Mouse (Mus musculus): ENCODE measurements around the gene Abi3. TPM values are rescaled to one million over a fixed set of nuclear protein-coding genes. Genes with fewer than 3 reads are reported as not detected.
A peak's percentile ranks its signal among the peaks of the same experiment; 100 is the strongest.
"Not testable (repeated sequence)": the region's sequence is repeated elsewhere in the genome, so short reads cannot be mapped to it uniquely, and the experiment has no call there.

Abi3 gene
- polyA plus RNA-seq (2015; fragmentation: Nextera tagmentation; extraction: Ambion mirVana) = 10.5 and 13.1 TPM in 2 replicates

DNA sequence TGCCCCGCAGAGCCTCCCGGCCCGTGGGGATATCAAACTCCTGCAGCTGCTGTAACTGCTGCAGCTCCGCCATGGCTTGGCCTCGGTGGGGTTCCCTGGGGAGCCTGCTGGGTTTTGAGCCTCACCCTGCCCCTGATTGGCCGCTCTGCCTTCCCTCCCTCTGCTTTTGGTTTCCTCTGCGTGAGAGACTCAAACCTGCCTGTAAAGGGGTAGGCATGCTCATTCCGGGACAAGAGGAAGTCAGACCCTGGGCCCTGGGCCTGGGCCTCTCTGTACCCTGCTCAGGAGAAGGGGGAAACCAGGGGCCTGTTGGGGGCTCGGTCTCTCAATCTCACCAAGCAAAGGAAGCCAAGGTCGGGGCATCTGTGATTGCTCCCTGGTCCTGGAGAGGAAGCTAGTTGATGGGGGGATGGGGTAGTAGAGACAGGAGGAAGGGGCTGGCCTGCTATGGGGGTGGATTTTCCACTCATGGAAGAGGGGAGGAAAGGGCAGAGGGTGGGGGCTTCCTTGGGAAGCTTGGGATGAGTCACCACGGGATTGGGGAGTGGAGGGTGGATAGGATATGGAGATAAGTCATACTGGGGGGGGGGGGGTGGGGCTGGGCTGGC lies at the start of gene Abi3:
Abi3 (minus strand) TSS at position 403 of the 608 bp plus-strand sequence.
- H3K9ac ChIP-seq (ENCODE audit: low read depth, low read length) = peak within 1 kb of the TSS; percentile 49
- 0 out of 2 replicates have a peak, but pooled peaks have one; percentile 23 for ATAC-seq (replicated peaks; ENCODE audit: low FRiP score, low read depth)
- WGBS = 20% methylated on average over 11 of the region's 11 CpGs
- TF ChIP-seq CTCF (IDR thresholded peaks at IDR 0.05; ENCODE audit: low read depth) = no peak
- H3K27ac ChIP-seq = peak within 1 kb of the TSS; percentile 76
- no peaks in the 10 kb centered on the region for H3K9me3 ChIP-seq (replicated peaks; ENCODE audit: low read length)
- peak within 1 kb of the TSS; percentile 26 for H3K4me3 ChIP-seq (replicated peaks; ENCODE audit: low read depth, low read length)
- no peaks in the 10 kb centered on the region for H3K36me3 ChIP-seq (ENCODE audit: insufficient read depth, low read length)
- H3K4me1 ChIP-seq (replicated peaks; ENCODE audit: insufficient read depth, low read length) = no peaks in the 10 kb centered on the region
- peak within 1 kb of the TSS; percentile 44 for H3K4me2 ChIP-seq (ENCODE audit: low read length)
- no peaks in the 10 kb centered on the region for H3K27me3 ChIP-seq (ENCODE audit: insufficient read depth, low read length)
- peak; percentile 69 for DNase-seq (ENCODE audit: low spot score)

DNA sequence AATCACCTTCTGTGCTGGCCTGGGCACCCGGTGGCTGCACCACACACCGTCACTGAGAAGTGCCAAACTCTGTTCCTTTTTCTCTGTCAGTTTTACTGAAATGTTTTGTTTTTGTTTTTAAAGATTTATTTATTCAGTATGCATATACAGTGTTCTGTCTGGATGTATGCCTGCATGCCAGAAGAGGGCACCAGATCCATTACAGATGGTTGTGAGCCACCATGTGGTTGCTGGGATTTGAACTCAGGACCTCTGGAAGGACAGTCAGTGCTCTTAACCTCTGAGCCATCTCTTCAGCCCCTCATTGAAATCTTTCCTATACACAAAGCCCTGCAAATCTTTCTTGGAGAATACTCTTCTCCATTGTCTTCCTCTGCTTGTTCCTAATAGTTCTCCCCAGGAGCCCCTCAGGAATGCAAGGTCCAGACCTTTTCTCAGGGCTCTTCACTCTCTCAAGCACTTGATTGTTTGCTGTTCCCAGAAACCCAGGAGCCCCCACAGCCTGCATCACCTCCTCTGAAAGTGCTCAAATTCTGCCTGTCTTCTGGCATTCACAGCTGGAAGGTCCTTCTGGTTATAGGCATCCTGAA lies 48.3 kb upstream of the Abi3 start:
- H3K9me3 ChIP-seq (replicated peaks; ENCODE audit: low read length) = no peaks in the 10 kb centered on the region
- H3K9ac ChIP-seq (ENCODE audit: low read depth, low read length) = no peak overlapping the region
- no peaks in the 10 kb centered on the region for H3K27me3 ChIP-seq (ENCODE audit: insufficient read depth, low read length)
- no peaks in the 10 kb centered on the region for H3K4me1 ChIP-seq (replicated peaks; ENCODE audit: insufficient read depth, low read length)
- DNase-seq (ENCODE audit: low spot score) (no peak), ATAC-seq (replicated peaks; ENCODE audit: low FRiP score, low read depth) (no peak)
- H3K36me3 ChIP-seq (ENCODE audit: insufficient read depth, low read length) = no peaks in the 10 kb centered on the region
- peak; percentile 52 for TF ChIP-seq CTCF (IDR thresholded peaks at IDR 0.05; ENCODE audit: low read depth)
- H3K4me2 ChIP-seq (ENCODE audit: low read length) = no peak overlapping the region
- H3K4me3 ChIP-seq (replicated peaks; ENCODE audit: low read depth, low read length) = no peak overlapping the region
- no peak overlapping the region for H3K27ac ChIP-seq
- WGBS = 55% methylated on average over 2 of the region's 2 CpGs

DNA sequence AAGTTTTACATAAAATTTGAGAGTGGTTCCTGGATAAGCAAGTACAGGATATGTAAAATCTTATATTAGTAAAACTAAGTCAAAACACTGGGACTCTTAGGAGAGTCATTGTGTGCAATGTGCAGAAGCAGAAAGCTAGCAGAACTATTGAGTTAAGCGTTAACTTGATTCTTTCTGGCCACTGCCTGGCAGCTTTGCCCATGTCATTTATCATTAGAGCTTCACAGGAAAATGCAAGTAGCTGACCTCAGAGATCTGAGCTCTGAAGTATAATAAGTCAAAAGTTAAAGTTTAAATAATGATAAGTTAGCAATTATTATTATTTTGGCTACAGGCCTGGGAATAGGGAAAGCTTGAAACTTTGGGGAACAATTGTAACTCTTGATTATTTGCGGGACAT lies 37.6 kb upstream of the Abi3 start:
- ATAC-seq (replicated peaks; ENCODE audit: low FRiP score, low read depth); H3K4me2 ChIP-seq (ENCODE audit: low read length); H3K9ac ChIP-seq (ENCODE audit: low read depth, low read length); H3K27me3 ChIP-seq (ENCODE audit: insufficient read depth, low read length); H3K36me3 ChIP-seq (ENCODE audit: insufficient read depth, low read length); H3K4me3 ChIP-seq (replicated peaks; ENCODE audit: low read depth, low read length); DNase-seq (ENCODE audit: low spot score); H3K27ac ChIP-seq; H3K9me3 ChIP-seq (replicated peaks; ENCODE audit: low read length); H3K4me1 ChIP-seq (replicated peaks; ENCODE audit: insufficient read depth, low read length): not testable (repeated sequence)
- WGBS = 59% methylated on average over 2 of the region's 2 CpGs

DNA sequence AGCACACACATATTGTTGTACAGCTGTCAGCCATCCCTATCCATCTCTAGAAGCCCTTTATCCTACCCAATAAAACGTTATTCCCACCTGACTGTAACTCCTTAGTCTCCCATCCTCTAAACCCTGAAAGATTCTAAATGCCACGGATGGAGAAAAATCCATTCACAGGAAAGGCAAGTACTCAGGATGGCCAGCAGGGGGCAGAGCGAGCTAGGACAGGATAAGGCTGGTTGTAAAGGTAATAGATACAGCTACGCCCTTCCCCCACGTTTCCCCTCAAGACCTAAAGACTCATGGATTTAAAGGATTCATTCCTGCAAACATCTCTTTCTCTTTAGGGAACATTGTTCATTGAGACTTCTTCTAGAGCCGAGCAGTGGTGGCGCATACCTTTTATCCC lies 34.0 kb upstream of the Abi3 start:
- H3K4me2 ChIP-seq (ENCODE audit: low read length) = no peak overlapping the region; the same call in 1 of the 2 replicates
- TF ChIP-seq CTCF (IDR thresholded peaks at IDR 0.05; ENCODE audit: low read depth) = peak; percentile 99
- H3K36me3 ChIP-seq (ENCODE audit: insufficient read depth, low read length) = no peaks in the 10 kb centered on the region

DNA sequence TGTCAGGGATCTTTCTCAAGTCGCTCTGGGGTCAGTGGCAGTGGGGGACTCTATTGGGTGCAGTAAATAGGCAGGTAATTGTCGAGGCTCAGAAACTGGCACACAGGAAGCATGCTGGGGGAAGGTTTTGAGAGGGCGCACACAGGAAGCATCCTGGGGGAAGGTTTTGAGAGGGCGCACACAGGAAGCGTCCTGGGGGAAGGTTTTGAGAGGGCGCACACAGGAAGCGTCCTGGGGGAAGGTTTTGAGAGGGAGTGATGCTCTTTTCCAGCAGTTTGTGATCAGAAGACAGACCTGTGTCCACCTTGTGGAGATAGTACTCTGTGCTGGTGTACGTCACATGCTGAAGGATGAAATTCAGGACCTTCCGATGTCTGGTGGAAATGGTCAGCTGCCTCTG lies 33.5 kb upstream of the Abi3 start:
- H3K9ac ChIP-seq (ENCODE audit: low read depth, low read length) = no peak overlapping the region
- H3K27ac ChIP-seq = no peak overlapping the region
- ATAC-seq (replicated peaks; ENCODE audit: low FRiP score, low read depth) (no peak; the same call in 1 of the 2 replicates), DNase-seq (ENCODE audit: low spot score) (no peak)
- WGBS = 30% methylated on average over 9 of the region's 9 CpGs
- no peaks in the 10 kb centered on the region for H3K27me3 ChIP-seq (ENCODE audit: insufficient read depth, low read length)
- H3K4me2 ChIP-seq (ENCODE audit: low read length) = no peak overlapping the region; the same call in 1 of the 2 replicates
- TF ChIP-seq CTCF (IDR thresholded peaks at IDR 0.05; ENCODE audit: low read depth) = no peak
- no peak overlapping the region for H3K4me3 ChIP-seq (replicated peaks; ENCODE audit: low read depth, low read length)
- H3K9me3 ChIP-seq (replicated peaks; ENCODE audit: low read length) = no peaks in the 10 kb centered on the region
- H3K4me1 ChIP-seq (replicated peaks; ENCODE audit: insufficient read depth, low read length) = no peaks in the 10 kb centered on the region
- H3K36me3 ChIP-seq (ENCODE audit: insufficient read depth, low read length) = no peaks in the 10 kb centered on the region

More for the DNA sequence above, 34.0 kb upstream of the Abi3 start:
- peak; percentile 85 for DNase-seq (ENCODE audit: low spot score)
- H3K4me3 ChIP-seq (replicated peaks; ENCODE audit: low read depth, low read length) = no peak overlapping the region
- H3K27ac ChIP-seq = no peak overlapping the region
- no peaks in the 10 kb centered on the region for H3K27me3 ChIP-seq (ENCODE audit: insufficient read depth, low read length)
- H3K9ac ChIP-seq (ENCODE audit: low read depth, low read length) = no peak overlapping the region
- no peaks in the 10 kb centered on the region for H3K4me1 ChIP-seq (replicated peaks; ENCODE audit: insufficient read depth, low read length)
- no peaks in the 10 kb centered on the region for H3K9me3 ChIP-seq (replicated peaks; ENCODE audit: low read length)
- WGBS = 17% methylated on average over 7 of the region's 7 CpGs
- ATAC-seq (replicated peaks; ENCODE audit: low FRiP score, low read depth) = no peak

DNA sequence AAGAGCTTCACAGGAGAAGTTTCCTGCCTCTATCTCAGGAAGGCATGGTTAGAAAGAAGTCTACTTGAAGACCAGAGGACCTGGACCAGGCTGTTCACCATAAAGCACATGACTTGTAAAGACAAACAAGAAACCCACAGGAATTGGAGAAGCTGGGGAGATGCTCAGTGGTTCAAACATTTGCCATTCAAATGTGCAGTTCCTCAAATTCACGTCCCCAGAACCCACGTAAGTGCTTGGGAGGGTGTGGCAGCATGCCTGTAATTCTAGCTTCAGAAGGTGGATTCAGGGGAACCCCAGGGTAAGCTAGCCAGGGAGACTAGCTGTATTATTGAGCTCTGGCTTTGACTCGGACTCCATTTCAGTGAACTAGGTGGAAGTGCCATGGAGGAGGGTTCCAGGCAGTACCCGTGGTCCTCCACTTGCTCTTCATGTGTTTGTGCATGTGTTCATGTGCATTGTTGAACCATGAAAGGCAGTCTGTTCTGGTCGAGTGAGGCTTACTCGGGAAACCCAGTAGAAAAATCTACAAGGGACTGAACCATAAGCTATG lies 27.7 kb upstream of the Abi3 start:
- DNase-seq (ENCODE audit: low spot score) (no peak), ATAC-seq (replicated peaks; ENCODE audit: low FRiP score, low read depth) (no peak)
- no peaks in the 10 kb centered on the region for H3K4me1 ChIP-seq (replicated peaks; ENCODE audit: insufficient read depth, low read length)
- no peak overlapping the region for H3K4me3 ChIP-seq (replicated peaks; ENCODE audit: low read depth, low read length)
- no peak for TF ChIP-seq CTCF (IDR thresholded peaks at IDR 0.05; ENCODE audit: low read depth)
- WGBS = 68% methylated on average over 6 of the region's 6 CpGs
- H3K9me3 ChIP-seq (replicated peaks; ENCODE audit: low read length) = no peaks in the 10 kb centered on the region
- no peak overlapping the region for H3K27ac ChIP-seq
- no peaks in the 10 kb centered on the region for H3K36me3 ChIP-seq (ENCODE audit: insufficient read depth, low read length)
- H3K4me2 ChIP-seq (ENCODE audit: low read length) = no peak overlapping the region
- 0 out of 2 replicates have a peak, but pooled peaks cover 3% of the 10 kb centered on the region for H3K27me3 ChIP-seq (ENCODE audit: insufficient read depth, low read length)
- H3K9ac ChIP-seq (ENCODE audit: low read depth, low read length) = no peak overlapping the region
